Mouse (Mus musculus): ENCODE results near the gene Boll.

DNA sequence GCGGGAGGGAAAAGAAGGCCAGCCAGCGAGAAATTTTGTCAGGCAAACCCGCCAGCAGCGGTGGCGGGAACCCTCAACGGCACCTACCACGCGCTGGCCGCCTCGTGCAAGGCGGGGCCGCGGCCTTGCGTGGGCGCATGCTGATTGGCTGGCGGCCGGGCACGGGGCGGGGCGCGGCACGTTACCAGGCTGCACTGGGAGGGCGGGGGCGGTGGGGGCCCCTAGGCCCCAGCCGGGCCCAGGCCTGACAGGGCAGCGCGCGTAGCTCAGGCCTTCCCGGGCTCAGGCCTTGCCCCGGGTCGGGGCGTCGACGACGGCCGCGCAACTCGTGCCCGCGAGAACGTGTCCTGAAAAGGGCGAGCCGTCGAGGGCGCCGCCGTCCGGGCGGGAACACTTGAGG is 635 bp downstream of the Boll start:
- TF ChIP-seq CTCF (IDR thresholded peaks at IDR 0.05; ENCODE audit: insufficient read depth, low read depth, low read length) (no peak), POLR2A (IDR thresholded peaks at IDR 0.05; ENCODE audit: insufficient read depth, low read depth, low read length) (no peak)

All from olfactory bulb, adult 2 months (tissue).